Comparison of ENCODE assay signal across 8 mouse cellular contexts in the genomic region with DNA sequence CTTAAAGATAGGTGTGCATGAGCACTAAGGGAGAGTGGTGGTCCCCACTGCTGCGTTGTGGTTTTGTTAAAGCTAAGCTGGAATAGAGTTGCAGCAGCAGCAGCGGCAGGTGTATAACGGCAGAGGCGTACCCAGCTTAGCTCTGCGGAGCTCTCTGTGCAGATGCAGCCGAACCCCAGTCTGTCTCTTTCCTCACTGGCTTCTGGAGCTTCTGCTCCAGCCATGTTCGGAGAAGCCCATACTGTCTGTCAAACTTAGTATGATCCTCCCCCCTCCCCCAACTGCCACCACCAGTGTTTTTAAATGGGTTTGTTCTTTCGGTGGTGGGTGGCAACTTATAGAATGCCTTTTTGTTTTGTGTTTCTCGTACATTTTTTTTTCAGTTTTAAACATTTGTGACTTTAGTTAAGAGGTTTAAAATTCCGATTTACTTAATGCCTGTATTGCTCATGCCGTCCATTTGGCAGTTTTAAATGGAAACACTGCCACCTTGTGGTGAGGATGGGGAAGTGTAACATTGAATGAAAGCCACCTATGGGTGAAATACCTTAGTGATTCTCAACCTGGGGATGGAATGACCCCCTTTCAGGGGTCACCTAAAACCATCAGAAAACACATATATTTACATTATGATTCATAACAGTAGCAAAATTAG.
DNase-seq lines count a peak whose midpoint lies in the region; ATAC-seq lines count a peak whose summit lies in the region.

No protein-coding gene starts in this region.

- no peaks in the 10 kb centered on the region for H3K36me3 ChIP-seq in liver, embryonic 15.5 days (replicated peaks)
- no peaks in the 10 kb centered on the region for H3K36me3 ChIP-seq in neural tube, embryonic 14.5 days (ENCODE audit: control insufficient read depth, insufficient read depth, low read length)

- no peaks in the 10 kb centered on the region for H3K4me1 ChIP-seq in liver, embryonic 15.5 days (replicated peaks)
- H3K4me1 ChIP-seq in neural tube, embryonic 14.5 days (ENCODE audit: control insufficient read depth, insufficient read depth, low read length): peaks cover 7% of the 10 kb centered on the region; the same call in 1 of the 2 replicates

- WGBS in liver, embryonic 15.5 days (ENCODE audit: insufficient replicate concordance): 34% methylated on average over 11 of the region's 11 CpGs
- 42% methylated on average over 11 of the region's 11 CpGs for WGBS in neural tube, embryonic 14.5 days

- H3K9ac ChIP-seq in liver, embryonic 15.5 days: no peak overlapping the region
- H3K9ac ChIP-seq in neural tube, embryonic 14.5 days (replicated peaks; ENCODE audit: low read depth, low read length): no peak overlapping the region

- ATAC-seq in hematopoietic stem cell, adult 5-6 weeks (replicated peaks in 1 of 2; ENCODE audit: insufficient read depth in 1 of 2, low FRiP score in 2 of 2, low TSS enrichment in 1 of 2, low read depth in 1 of 2, poor library complexity in 2 of 2, severe bottlenecking in 2 of 2): peak; percentile 55 to 60; a peak in 3 of 4 replicates
- ATAC-seq in liver, embryonic 15.5 days (ENCODE audit: insufficient read depth): no peak
- peak; percentile 28; the same call in 1 of the 2 replicates for ATAC-seq in neural tube, embryonic 14.5 days (ENCODE audit: low read depth)

- H3K27me3 ChIP-seq in liver, embryonic 15.5 days: no peaks in the 10 kb centered on the region
- no peaks in the 10 kb centered on the region for H3K27me3 ChIP-seq in neural tube, embryonic 14.5 days (ENCODE audit: control insufficient read depth, insufficient read depth, low read length)

- H3K9me3 ChIP-seq in liver, embryonic 15.5 days (replicated peaks): no peaks in the 10 kb centered on the region
- H3K9me3 ChIP-seq in neural tube, embryonic 14.5 days (ENCODE audit: control insufficient read depth, low read length): no peaks in the 10 kb centered on the region

- no peak overlapping the region for H3K27ac ChIP-seq in liver, embryonic 15.5 days (replicated peaks)
- no peak overlapping the region for H3K27ac ChIP-seq in neural tube, embryonic 14.5 days (ENCODE audit: low read depth, low read length)

- peak; percentile 59 for DNase-seq in gastrocnemius, adult 18-20 months (ENCODE audit: low spot score)
- DNase-seq in gastrocnemius, postnatal 4 days (ENCODE audit: low spot score in 2 of 2): no peak
- peak; percentile 83 for DNase-seq in CD4-positive, CD25-positive, alpha-beta regulatory T cell, adult 2 months (ENCODE audit: low read depth, low spot score)
- peak; percentile 82 for DNase-seq in embryo, embryonic 10 days (ENCODE audit: low spot score)
- no peak for DNase-seq in urinary bladder, postnatal 4 days (ENCODE audit: low spot score in 2 of 2)

- no peak overlapping the region for H3K4me3 ChIP-seq in liver, embryonic 15.5 days (replicated peaks)
- H3K4me3 ChIP-seq in neural tube, embryonic 14.5 days (ENCODE audit: low read depth, low read length): no peak overlapping the region

- H3K4me2 ChIP-seq in liver, embryonic 15.5 days: peak overlapping the region; percentile 6; the same call in 1 of the 2 replicates
- H3K4me2 ChIP-seq in neural tube, embryonic 14.5 days (ENCODE audit: low read depth, low read length): peak overlapping the region; percentile 26; the same call in 1 of the 2 replicates

Comparison
In these comparisons a context has a peak if more than half of its experiments do, and no peak if none do; other contexts are left out.
1. DNase-seq: peak in gastrocnemius, adult 18-20 months (single experiment), CD4-positive, CD25-positive, alpha-beta regulatory T cell, adult 2 months (single experiment) and embryo, embryonic 10 days (single experiment); none in gastrocnemius, postnatal 4 days (0 of 2) and urinary bladder, postnatal 4 days (0 of 2).